Mouse (Mus musculus): Measurements from ENCODE around the gene Slc39a8.

DNA sequence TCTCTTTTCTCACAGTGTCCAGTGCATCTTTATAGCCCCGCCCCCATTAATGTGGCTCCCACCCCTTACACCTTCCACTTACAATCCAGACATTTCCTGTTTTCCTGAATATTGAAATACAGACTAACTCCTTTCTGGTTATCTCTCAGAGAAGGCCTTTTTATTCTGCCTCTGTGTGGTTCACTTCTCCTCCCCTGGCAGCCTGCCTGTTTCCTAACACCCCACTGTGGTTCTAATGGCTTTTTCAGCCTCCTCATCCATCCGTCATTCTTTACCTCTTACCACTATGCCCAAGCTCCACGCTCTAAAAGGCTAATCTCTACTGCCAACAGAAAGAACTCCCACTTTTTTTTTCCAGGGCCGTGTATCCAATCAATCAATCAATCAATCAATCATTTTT is 44.0 kb downstream of the Slc39a8 start:
- TF ChIP-seq EP300 (IDR thresholded peaks at IDR 0.05; ENCODE audit: low read depth in 1 of 2, low read length in 2 of 2) = no peak
- no peak for TF ChIP-seq ZC3H11A (IDR thresholded peaks at IDR 0.05; ENCODE audit: low read depth, low read length)
- no peak for TF ChIP-seq ZKSCAN1 (IDR thresholded peaks at IDR 0.05; ENCODE audit: low read depth, low read length)
- TF ChIP-seq USF2 (IDR thresholded peaks at IDR 0.05; ENCODE audit: borderline replicate concordance in 1 of 2, insufficient read depth in 1 of 2, low read depth in 1 of 2, low read length in 2 of 2) = no peak
- no peak for TF ChIP-seq MXI1 (IDR thresholded peaks at IDR 0.05; ENCODE audit: low read depth, low read length)
- TF ChIP-seq CTCF (IDR thresholded peaks at IDR 0.05 in 2 of 3, conservative IDR thresholded peaks at IDR 0.05 in 1 of 3; ENCODE audit: control insufficient read depth in 1 of 3, insufficient read depth in 1 of 3, low read depth in 2 of 3, low read length in 3 of 3, poor library complexity in 1 of 3, severe bottlenecking in 1 of 3) = no peak
- TF ChIP-seq TCF12 (IDR thresholded peaks at IDR 0.05; ENCODE audit: low read depth, low read length) = no peak
- TF ChIP-seq ZNF384 (IDR thresholded peaks at IDR 0.05; ENCODE audit: low read depth, low read length) = no peak
- TF ChIP-seq POLR2A (IDR thresholded peaks at IDR 0.05; ENCODE audit: control insufficient read depth in 1 of 2, insufficient read depth in 1 of 2, low read depth in 1 of 2, low read length in 2 of 2, poor library complexity in 1 of 2) = no peak
